Mouse (Mus musculus) adrenal gland, adult 8-10 months (tissue): ENCODE results near the gene Mcoln3. TPM values are rescaled to one million over a fixed set of nuclear protein-coding genes. Genes with fewer than 3 reads are reported as not detected.

Experiments used
- DNase-seq: peaks from one replicate; pipeline ENCODE4 v3.0.0; 2022
- total RNA-seq, 4 experiments: library from RNA; stranded (reverse); gene quantifications; 2 replicates each; pipeline ENCODE4 v1.2.4; 2022

The Mcoln3 gene
- total RNA-seq, 4 experiments from 2014 or later, result 0.09 to 0.46 TPM; not detected in 2

GRCm38 (mm10) chr3:146135417-146135816, 18.2 kb downstream of the Mcoln3 start:
- no peak for DNase-seq

- DNase-seq, result no peak
These were observed 19.2 kb downstream of the Mcoln3 start for GRCm38 (mm10) chr3:146136422-146136821.

- DNase-seq, result no peak
These were observed 23.0 kb downstream of the Mcoln3 start for GRCm38 (mm10) chr3:146140276-146140675.

GRCm38 (mm10) chr3:146142523-146142922, 25.3 kb downstream of the Mcoln3 start:
- DNase-seq, result no peak

GRCm38 (mm10) chr3:146145501-146145900, 28.3 kb downstream of the Mcoln3 start:
- DNase-seq, result no peak

GRCm38 (mm10) chr3:146146131-146146530, 28.9 kb downstream of the Mcoln3 start:
- DNase-seq, result no peak

GRCm38 (mm10) chr3:146149156-146150057, 32.2 kb downstream of the Mcoln3 start, which contains the start of gene Mcoln2:
Mcoln2 (plus strand) TSS chr3:146149833.
- no peak for DNase-seq

GRCm38 (mm10) chr3:146150058-146150400, 32.8 kb downstream of the Mcoln3 start:
- DNase-seq, result no peak

GRCm38 (mm10) chr3:146150560-146150959, 33.3 kb downstream of the Mcoln3 start:
- DNase-seq, result no peak

- DNase-seq, result no peak
These were observed 34.1 kb downstream of the Mcoln3 start for GRCm38 (mm10) chr3:146151328-146151727.

- DNase-seq, result no peak
These were observed 34.5 kb downstream of the Mcoln3 start for GRCm38 (mm10) chr3:146151755-146152154.

GRCm38 (mm10) chr3:146152348-146152747, 35.1 kb downstream of the Mcoln3 start:
- no peak for DNase-seq

- no peak for DNase-seq
These were observed 35.7 kb downstream of the Mcoln3 start for GRCm38 (mm10) chr3:146152913-146153312.

GRCm38 (mm10) chr3:146153862-146154611, 36.8 kb downstream of the Mcoln3 start:
- DNase-seq, result no peak

GRCm38 (mm10) chr3:146155628-146156576, 38.7 kb downstream of the Mcoln3 start:
- DNase-seq, result no peak

GRCm38 (mm10) chr3:146156811-146157210, 39.6 kb downstream of the Mcoln3 start:
- no peak for DNase-seq

- no peak for DNase-seq
These were observed 40.8 kb downstream of the Mcoln3 start for GRCm38 (mm10) chr3:146158039-146158438.

- DNase-seq, result no peak
These were observed 42.1 kb downstream of the Mcoln3 start for GRCm38 (mm10) chr3:146159360-146159759.

GRCm38 (mm10) chr3:146162197-146162596, 44.9 kb downstream of the Mcoln3 start:
- DNase-seq, result no peak

- DNase-seq, result no peak
These were observed 52.1 kb downstream of the Mcoln3 start for GRCm38 (mm10) chr3:146169356-146169755.

- DNase-seq, result no peak
These were observed 55.8 kb downstream of the Mcoln3 start for GRCm38 (mm10) chr3:146173030-146173429.

GRCm38 (mm10) chr3:146174215-146174614, 57.0 kb downstream of the Mcoln3 start:
- DNase-seq, result no peak
